ENCODE assay signal across 16 mouse cellular contexts in the genomic region with DNA sequence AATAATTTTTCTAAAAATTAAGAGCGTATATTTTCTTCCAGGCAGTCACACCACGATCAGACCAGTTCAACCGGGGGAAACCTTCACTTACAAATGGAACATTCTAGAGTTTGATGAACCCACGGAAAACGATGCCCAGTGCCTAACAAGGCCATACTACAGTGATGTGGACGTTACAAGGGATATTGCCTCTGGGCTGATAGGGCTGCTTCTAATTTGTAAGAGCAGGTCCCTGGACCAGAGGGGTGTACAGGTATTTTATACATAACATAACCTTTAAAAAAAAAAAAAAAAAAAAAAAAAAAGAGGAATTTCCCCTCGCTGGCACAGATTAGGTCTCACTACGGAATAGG. TPM values are rescaled to one million over a fixed set of nuclear protein-coding genes. Genes with fewer than 3 reads are reported as not detected.
DNase-seq lines count a peak whose midpoint lies in the region; ATAC-seq lines count a peak whose summit lies in the region.
"Had no signal": no experiment of that assay in that cellular context is flagged by ENCODE, and none has a peak within 500 bp of the region (broad histone marks: within the 10 kb centered on the region; RNA-seq: fewer than 3 reads in every experiment).

No protein-coding gene starts in this region.

- intact Hi-C loops in heart, postnatal 14 days (cut with DNase I), result no loop called here

- 47% methylated on average over 8 of the region's 8 CpGs for WGBS in hindbrain, embryonic 14.5 days
- WGBS in hindbrain, embryonic 13.5 days, result 59% methylated on average over 8 of the region's 8 CpGs
- 47% methylated on average over 8 of the region's 8 CpGs for WGBS in midbrain, embryonic 13.5 days
- WGBS in midbrain, embryonic 10.5 days, result 49% methylated on average over 8 of the region's 8 CpGs

- no peak overlapping the region for H3K4me2 ChIP-seq in hindbrain, embryonic 14.5 days (replicated peaks)
- no peak overlapping the region for H3K4me2 ChIP-seq in hindbrain, embryonic 13.5 days
- H3K4me2 ChIP-seq in midbrain, embryonic 13.5 days (replicated peaks), result no peak overlapping the region
- H3K4me2 ChIP-seq: liver, embryonic 15.5 days had no signal

- H3K4me3 ChIP-seq in hindbrain, embryonic 14.5 days (replicated peaks; ENCODE audit: low read length), result no peak overlapping the region
- H3K4me3 ChIP-seq in hindbrain, embryonic 13.5 days, result no peak overlapping the region
- no peak overlapping the region for H3K4me3 ChIP-seq in midbrain, embryonic 13.5 days (replicated peaks)
- H3K4me3 ChIP-seq in midbrain, embryonic 10.5 days, result no peak overlapping the region
- H3K4me3 ChIP-seq: liver, embryonic 15.5 days had no signal

- H3K9me3 ChIP-seq in hindbrain, embryonic 14.5 days (ENCODE audit: control insufficient read depth, low read length), result no peaks in the 10 kb centered on the region
- no peaks in the 10 kb centered on the region for H3K9me3 ChIP-seq in hindbrain, embryonic 13.5 days
- H3K9me3 ChIP-seq in midbrain, embryonic 13.5 days, result no peaks in the 10 kb centered on the region
- no peaks in the 10 kb centered on the region for H3K9me3 ChIP-seq in midbrain, embryonic 10.5 days (replicated peaks)
- H3K9me3 ChIP-seq: embryonic facial prominence, embryonic 13.5 days; hindbrain, embryonic 15.5 days; limb, embryonic 13.5 days; liver, embryonic 15.5 days had no signal

- H3K36me3 ChIP-seq in hindbrain, embryonic 14.5 days (replicated peaks; ENCODE audit: control insufficient read depth, insufficient read depth), result no peaks in the 10 kb centered on the region
- no peaks in the 10 kb centered on the region for H3K36me3 ChIP-seq in hindbrain, embryonic 13.5 days
- no peaks in the 10 kb centered on the region for H3K36me3 ChIP-seq in midbrain, embryonic 13.5 days
- no peaks in the 10 kb centered on the region for H3K36me3 ChIP-seq in midbrain, embryonic 10.5 days
- H3K36me3 ChIP-seq: embryonic facial prominence, embryonic 13.5 days; hindbrain, embryonic 15.5 days; limb, embryonic 13.5 days; liver, embryonic 15.5 days had no signal

- no peak for ATAC-seq in hindbrain, embryonic 14.5 days (ENCODE audit: low FRiP score)
- ATAC-seq in hindbrain, embryonic 13.5 days (ENCODE audit: low FRiP score), result no peak
- ATAC-seq in midbrain, embryonic 13.5 days, result peak; percentile 5; the same call in 1 of the 2 replicates
- 0 out of 2 replicates have a peak, but pooled peaks have one; percentile 17 for ATAC-seq in megakaryocyte-erythroid progenitor cell, adult 5-6 weeks (replicated peaks; ENCODE audit: low FRiP score, low TSS enrichment, poor library complexity, severe bottlenecking)

- H3K27ac ChIP-seq in hindbrain, embryonic 14.5 days, result no peak overlapping the region
- no peak overlapping the region for H3K27ac ChIP-seq in hindbrain, embryonic 13.5 days
- no peak overlapping the region for H3K27ac ChIP-seq in midbrain, embryonic 13.5 days
- H3K27ac ChIP-seq in midbrain, embryonic 10.5 days (replicated peaks), result no peak overlapping the region
- H3K27ac ChIP-seq: embryonic facial prominence, embryonic 13.5 days; hindbrain, embryonic 15.5 days; kidney, postnatal 0 days; limb, embryonic 13.5 days; liver, embryonic 15.5 days; macrophage; stomach, postnatal 0 days had no signal

- no peaks in the 10 kb centered on the region for H3K27me3 ChIP-seq in hindbrain, embryonic 14.5 days (ENCODE audit: control insufficient read depth, insufficient read depth, low read length)
- no peaks in the 10 kb centered on the region for H3K27me3 ChIP-seq in hindbrain, embryonic 13.5 days
- H3K27me3 ChIP-seq in midbrain, embryonic 13.5 days, result 0 out of 2 replicates have a peak, but pooled peaks cover 5% of the 10 kb centered on the region
- no peaks in the 10 kb centered on the region for H3K27me3 ChIP-seq in midbrain, embryonic 10.5 days (ENCODE audit: low read depth, poor library complexity, severe bottlenecking)
- H3K27me3 ChIP-seq: embryonic facial prominence, embryonic 13.5 days; hindbrain, embryonic 15.5 days; liver, embryonic 15.5 days had no signal

- peak; percentile 27 for DNase-seq in hindbrain, embryonic 14.5 days (ENCODE audit: low spot score)
- no peak for DNase-seq in midbrain, embryonic 10.5 days (ENCODE audit: low spot score)
- no peak for DNase-seq in thymus, postnatal 14 days
- DNase-seq in heart, postnatal 14 days, result no peak
- DNase-seq: gastrocnemius, postnatal 25 days had no signal

- no peak overlapping the region for H3K9ac ChIP-seq in hindbrain, embryonic 14.5 days
- H3K9ac ChIP-seq in hindbrain, embryonic 13.5 days, result no peak overlapping the region
- H3K9ac ChIP-seq in midbrain, embryonic 13.5 days (replicated peaks), result no peak overlapping the region
- H3K9ac ChIP-seq: liver, embryonic 15.5 days had no signal

- no peaks in the 10 kb centered on the region for H3K4me1 ChIP-seq in hindbrain, embryonic 14.5 days (replicated peaks; ENCODE audit: control insufficient read depth, insufficient read depth, low read length)
- peaks cover 5% of the 10 kb centered on the region; the same call in 1 of the 2 replicates for H3K4me1 ChIP-seq in hindbrain, embryonic 13.5 days (replicated peaks)
- peaks cover 3% of the 10 kb centered on the region; the same call in 1 of the 2 replicates for H3K4me1 ChIP-seq in midbrain, embryonic 13.5 days (replicated peaks)
- peaks cover 4% of the 10 kb centered on the region; the same call in 1 of the 2 replicates for H3K4me1 ChIP-seq in midbrain, embryonic 10.5 days
- H3K4me1 ChIP-seq: embryonic facial prominence, embryonic 13.5 days; limb, embryonic 13.5 days; liver, embryonic 15.5 days had no signal

RNA-seq across cellular contexts. Expression of gene F5, which starts 33.2 kb away (rescaled TPM):
- 0.18 and 0.24 TPM in 2 replicates for polyA plus RNA-seq in hindbrain, embryonic 14.5 days (2014; fragmentation: Nextera tagmentation; extraction: Ambion mirVana)
- 0.06 and 0.10 TPM in 2 replicates for polyA plus RNA-seq in hindbrain, embryonic 13.5 days (2015; fragmentation: Nextera tagmentation; extraction: Ambion mirVana)
- polyA plus RNA-seq in midbrain, embryonic 13.5 days (2015; fragmentation: Nextera tagmentation; extraction: Ambion mirVana), result 0.07 and 0.08 TPM in 2 replicates
- 0.36 and 0.52 TPM in 2 replicates for polyA plus RNA-seq in midbrain, embryonic 10.5 days (2016; fragmentation: Nextera tagmentation; extraction: Ambion mirVana)
- total RNA-seq in megakaryocyte-erythroid progenitor cell, adult 5-6 weeks (2014; fragmentation: Nextera tagmentation), result 0.94 TPM in 1 of 2 replicates, not detected in the other
- total RNA-seq in megakaryocyte-erythroid progenitor cell, adult 5-6 weeks (2017), result 0.42 and 0.46 TPM in 2 replicates
- 1 to 10 TPM; 1.7 to 2.4 TPM for total RNA-seq in heart, postnatal 14 days (2021)
- polyA plus RNA-seq: activated CD4-positive, CD25-positive, alpha-beta regulatory T cell, adult 4 months had no signal

Comparison
In these comparisons a context has a peak if more than half of its experiments do, and no peak if none do; other contexts are left out.
1. ATAC-seq: peak in midbrain, embryonic 13.5 days (single experiment) and megakaryocyte-erythroid progenitor cell, adult 5-6 weeks (single experiment); none in hindbrain, embryonic 14.5 days (single experiment) and hindbrain, embryonic 13.5 days (single experiment).